Mouse (Mus musculus): Measurements from ENCODE around the gene Olfr945.

Gene Olfr945

DNA sequence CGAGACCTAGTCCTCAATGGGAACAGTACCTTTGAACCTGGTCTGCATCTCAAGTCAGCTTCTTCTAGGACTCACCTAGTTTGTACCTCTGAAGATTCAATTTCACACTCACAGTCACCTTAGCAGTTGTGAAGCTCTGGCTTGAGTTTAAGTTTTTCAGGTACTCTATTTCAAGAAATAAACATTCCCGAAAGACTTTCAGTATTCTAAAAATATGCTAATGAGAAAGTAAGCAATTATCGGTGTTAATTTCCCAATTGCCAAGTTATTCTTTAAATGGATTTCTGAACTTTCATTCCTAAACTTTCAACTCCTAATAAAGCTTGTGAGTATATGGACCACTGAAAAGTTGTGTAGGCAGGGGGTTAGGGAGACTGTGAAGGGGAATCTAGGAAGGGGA lies at the start of gene Olfr945:
Gene Olfr945 (minus strand): TSS at position 101 of the 400 bp plus-strand sequence.
- no peak for DNase-seq (ENCODE audit: low spot score in 2 of 2)

DNA sequence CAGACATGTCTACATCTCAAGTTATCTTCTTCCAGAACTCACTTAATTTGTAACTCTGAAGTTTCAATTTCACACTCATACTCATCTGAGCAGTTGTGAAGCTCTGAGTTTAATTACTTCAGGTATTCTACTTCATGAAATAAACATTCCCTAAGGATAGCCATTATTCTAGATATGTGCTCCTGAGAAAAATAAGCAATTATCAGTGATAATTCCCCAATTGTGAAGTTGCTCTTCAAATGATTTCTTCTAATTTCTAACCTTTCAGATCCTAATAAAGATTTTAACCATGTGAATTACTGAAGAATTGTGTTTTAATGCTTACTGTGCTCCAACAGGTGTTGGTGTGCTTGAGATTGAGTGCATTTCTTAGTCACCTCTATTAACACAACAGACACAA lies 49.3 kb upstream of the Olfr945 start, which contains the start of gene Olfr948:
Gene Olfr948 (minus strand): TSS at position 101 of the 400 bp plus-strand sequence.
- no peak for DNase-seq (ENCODE audit: low spot score in 2 of 2)

DNA sequence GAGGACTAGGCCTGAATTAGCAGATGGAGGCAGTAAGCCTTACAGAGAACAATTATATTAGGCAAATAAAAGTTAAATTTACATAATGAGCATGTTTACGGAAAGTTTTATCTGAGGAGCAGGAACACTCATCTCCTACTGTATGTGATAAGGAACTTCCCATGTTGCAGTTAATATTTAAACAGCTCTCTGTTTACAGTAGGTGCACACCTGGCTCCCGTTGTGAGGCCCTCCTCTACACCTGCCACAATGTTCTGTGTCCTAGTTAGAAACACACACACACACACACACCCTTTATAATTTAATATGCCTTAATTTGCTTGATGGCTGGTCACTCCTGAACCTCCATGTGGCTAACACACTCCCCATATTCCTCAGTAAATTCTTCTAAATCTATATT lies 10.5 kb upstream of the Olfr945 start:
- no peak for DNase-seq (ENCODE audit: low spot score in 2 of 2)

- DNase-seq (ENCODE audit: low spot score in 2 of 2), result no peak
Measured at GRCm38 (mm10) chr9:39249894-39250293, 26.7 kb downstream of the Olfr945 start, which contains the start of gene Olfr1537. Gene Olfr1537 (minus strand): TSS chr9:39249994.
